Mouse (Mus musculus): ENCODE measurements at regions not wholly inside any gene's neighbourhood (a gene's known extent, or its start where the extent isn't known, plus 50 kb on each side); places are given as distances from the start of the nearest gene placed in this dataset.
"Not testable (repeated sequence)": the region's sequence is repeated elsewhere in the genome, so short reads cannot be mapped to it uniquely, and the experiment has no call there.

- Histone ChIP-seq H3K4me2 (replicated peaks) (no peak overlapping the region), H3K4me3 (no peak overlapping the region), H3K27me3 (no peaks in the 10 kb centered on the region), H3K27ac (replicated peaks) (no peak overlapping the region), H3K4me1 (no peaks in the 10 kb centered on the region), H3K9ac (replicated peaks) (no peak overlapping the region), H3K36me3 (no peaks in the 10 kb centered on the region), H3K9me3 (no peaks in the 10 kb centered on the region)
- ATAC-seq (ENCODE audit: low FRiP score, low read depth): no peak
Measured at GRCm38 (mm10) chr14:36155757-36156156, 61.0 kb downstream of the 4930474N05Rik start.

GRCm38 (mm10) chr14:36156175-36156574, 61.5 kb downstream of the 4930474N05Rik start:
- Histone ChIP-seq H3K4me1 (no peaks in the 10 kb centered on the region), H3K4me2 (replicated peaks) (no peak overlapping the region), H3K9ac (replicated peaks) (no peak overlapping the region), H3K27me3 (no peaks in the 10 kb centered on the region), H3K36me3 (no peaks in the 10 kb centered on the region), H3K9me3 (no peaks in the 10 kb centered on the region), H3K4me3 (no peak overlapping the region), H3K27ac (replicated peaks) (no peak overlapping the region)
- WGBS: 87% methylated on average over 2 of the region's 2 CpGs
- no peak for ATAC-seq (ENCODE audit: low FRiP score, low read depth)

GRCm38 (mm10) chr14:36183701-36184100, 89.0 kb downstream of the 4930474N05Rik start:
- Histone ChIP-seq H3K27me3 (no peaks in the 10 kb centered on the region), H3K27ac (replicated peaks) (no peak overlapping the region), H3K4me2 (replicated peaks) (no peak overlapping the region), H3K4me1 (no peaks in the 10 kb centered on the region), H3K36me3 (no peaks in the 10 kb centered on the region), H3K4me3 (no peak overlapping the region), H3K9ac (replicated peaks) (no peak overlapping the region), H3K9me3 (no peaks in the 10 kb centered on the region)
- ATAC-seq (ENCODE audit: low FRiP score, low read depth): no peak
- 63% methylated on average over 1 of the region's 1 CpGs for WGBS

- H3K4me3 ChIP-seq: no peak overlapping the region
- no peak overlapping the region for H3K9ac ChIP-seq (replicated peaks)
- no peak for ATAC-seq (ENCODE audit: low FRiP score, low read depth)
- H3K27me3 ChIP-seq: no peaks in the 10 kb centered on the region
- H3K36me3 ChIP-seq: no peaks in the 10 kb centered on the region
- 56% methylated on average over 3 of the region's 3 CpGs for WGBS
- no peaks in the 10 kb centered on the region for H3K4me1 ChIP-seq
- H3K4me2 ChIP-seq (replicated peaks): no peak overlapping the region
- no peaks in the 10 kb centered on the region for H3K9me3 ChIP-seq
- H3K27ac ChIP-seq (replicated peaks): no peak overlapping the region
Measured at GRCm38 (mm10) chr14:36196517-36196916, 101.8 kb downstream of the 4930474N05Rik start.

- no peak overlapping the region for H3K4me2 ChIP-seq (replicated peaks)
- no peak for ATAC-seq (ENCODE audit: low FRiP score, low read depth)
- H3K27me3 ChIP-seq: no peaks in the 10 kb centered on the region
- H3K4me1 ChIP-seq: no peaks in the 10 kb centered on the region
- no peak overlapping the region for H3K4me3 ChIP-seq
- H3K36me3 ChIP-seq: no peaks in the 10 kb centered on the region
- no peak overlapping the region for H3K27ac ChIP-seq (replicated peaks)
- H3K9ac ChIP-seq (replicated peaks): no peak overlapping the region
- WGBS: over 99% methylated on average over 5 of the region's 5 CpGs
- no peaks in the 10 kb centered on the region for H3K9me3 ChIP-seq
Measured at GRCm38 (mm10) chr14:36198396-36198795, 103.7 kb downstream of the 4930474N05Rik start.

- WGBS: 96% methylated on average over 1 of the region's 1 CpGs
- H3K4me3 ChIP-seq: no peak overlapping the region
- H3K27me3 ChIP-seq: no peaks in the 10 kb centered on the region
- no peaks in the 10 kb centered on the region for H3K36me3 ChIP-seq
- H3K27ac ChIP-seq (replicated peaks): no peak overlapping the region
- no peak for ATAC-seq (ENCODE audit: low FRiP score, low read depth)
- no peaks in the 10 kb centered on the region for H3K9me3 ChIP-seq
- no peak overlapping the region for H3K9ac ChIP-seq (replicated peaks)
- no peak overlapping the region for H3K4me2 ChIP-seq (replicated peaks)
- no peaks in the 10 kb centered on the region for H3K4me1 ChIP-seq
Measured at GRCm38 (mm10) chr14:36203855-36204254, 109.1 kb downstream of the 4930474N05Rik start.

GRCm38 (mm10) chr14:36212830-36213229, 118.1 kb downstream of the 4930474N05Rik start:
- Histone ChIP-seq H3K36me3 (no peaks in the 10 kb centered on the region), H3K27me3 (no peaks in the 10 kb centered on the region), H3K9me3 (no peaks in the 10 kb centered on the region), H3K9ac (replicated peaks) (no peak overlapping the region), H3K4me2 (replicated peaks) (no peak overlapping the region), H3K27ac (replicated peaks) (no peak overlapping the region), H3K4me3 (no peak overlapping the region), H3K4me1 (no peaks in the 10 kb centered on the region)
- WGBS: 43% methylated on average over 4 of the region's 4 CpGs
- ATAC-seq (ENCODE audit: low FRiP score, low read depth): 0 out of 2 replicates have a peak, but pooled peaks have one; percentile 52

GRCm38 (mm10) chr14:36245849-36246248, 151.1 kb downstream of the 4930474N05Rik start:
- no peak overlapping the region for H3K4me2 ChIP-seq (replicated peaks)
- H3K27ac ChIP-seq (replicated peaks): no peak overlapping the region
- no peaks in the 10 kb centered on the region for H3K9me3 ChIP-seq
- ATAC-seq (ENCODE audit: low FRiP score, low read depth): no peak
- H3K36me3 ChIP-seq: no peaks in the 10 kb centered on the region
- no peaks in the 10 kb centered on the region for H3K4me1 ChIP-seq
- H3K27me3 ChIP-seq: no peaks in the 10 kb centered on the region
- no peak overlapping the region for H3K9ac ChIP-seq (replicated peaks)
- H3K4me3 ChIP-seq: no peak overlapping the region

GRCm38 (mm10) chr14:36262126-36262525, 167.4 kb downstream of the 4930474N05Rik start:
- H3K27ac ChIP-seq (replicated peaks): no peak overlapping the region
- H3K4me2 ChIP-seq (replicated peaks): no peak overlapping the region
- 84% methylated on average over 2 of the region's 2 CpGs for WGBS
- H3K9me3 ChIP-seq: no peaks in the 10 kb centered on the region
- no peaks in the 10 kb centered on the region for H3K4me1 ChIP-seq
- no peak for ATAC-seq (ENCODE audit: low FRiP score, low read depth)
- H3K27me3 ChIP-seq: no peaks in the 10 kb centered on the region
- H3K4me3 ChIP-seq: no peak overlapping the region
- H3K36me3 ChIP-seq: no peaks in the 10 kb centered on the region
- H3K9ac ChIP-seq (replicated peaks): no peak overlapping the region

- Histone ChIP-seq H3K9ac (replicated peaks) (no peak overlapping the region), H3K9me3 (no peaks in the 10 kb centered on the region), H3K4me2 (replicated peaks) (no peak overlapping the region), H3K4me1 (no peaks in the 10 kb centered on the region), H3K27me3 (no peaks in the 10 kb centered on the region), H3K36me3 (no peaks in the 10 kb centered on the region), H3K4me3 (no peak overlapping the region), H3K27ac (replicated peaks) (no peak overlapping the region)
- 94% methylated on average over 1 of the region's 1 CpGs for WGBS
- ATAC-seq (ENCODE audit: low FRiP score, low read depth): no peak
Measured at GRCm38 (mm10) chr14:36283825-36284414, 189.2 kb downstream of the 4930474N05Rik start.

GRCm38 (mm10) chr14:36288697-36289286, 194.1 kb downstream of the 4930474N05Rik start:
- H3K27me3 ChIP-seq: no peaks in the 10 kb centered on the region
- no peaks in the 10 kb centered on the region for H3K4me1 ChIP-seq
- ATAC-seq (ENCODE audit: low FRiP score, low read depth): no peak
- no peak overlapping the region for H3K9ac ChIP-seq (replicated peaks)
- H3K9me3 ChIP-seq: no peaks in the 10 kb centered on the region
- H3K36me3 ChIP-seq: no peaks in the 10 kb centered on the region
- no peak overlapping the region for H3K4me3 ChIP-seq
- 62% methylated on average over 1 of the region's 1 CpGs for WGBS
- no peak overlapping the region for H3K4me2 ChIP-seq (replicated peaks)
- H3K27ac ChIP-seq (replicated peaks): no peak overlapping the region

- ATAC-seq (ENCODE audit: low FRiP score, low read depth): no peak
- H3K9ac ChIP-seq (replicated peaks): no peak overlapping the region
- 96% methylated on average over 1 of the region's 1 CpGs for WGBS
- H3K27ac ChIP-seq (replicated peaks): no peak overlapping the region
- H3K4me3 ChIP-seq: no peak overlapping the region
- no peaks in the 10 kb centered on the region for H3K36me3 ChIP-seq
- H3K4me2 ChIP-seq (replicated peaks): no peak overlapping the region
- H3K27me3 ChIP-seq: no peaks in the 10 kb centered on the region
- no peaks in the 10 kb centered on the region for H3K4me1 ChIP-seq
- no peaks in the 10 kb centered on the region for H3K9me3 ChIP-seq
Measured at GRCm38 (mm10) chr14:36310324-36310723, 215.6 kb downstream of the 4930474N05Rik start.

- ATAC-seq (ENCODE audit: low FRiP score, low read depth); H3K36me3 ChIP-seq; H3K4me2 ChIP-seq (replicated peaks); H3K27me3 ChIP-seq; H3K9ac ChIP-seq (replicated peaks); H3K4me1 ChIP-seq; H3K4me3 ChIP-seq; H3K27ac ChIP-seq (replicated peaks); H3K9me3 ChIP-seq: not testable (repeated sequence)
- 73% methylated on average over 1 of the region's 1 CpGs for WGBS
Measured at GRCm38 (mm10) chr14:36314673-36315072, 220.0 kb downstream of the 4930474N05Rik start.

Data from midbrain, embryonic 12.5 days (tissue).